Mouse (Mus musculus): Measurements from ENCODE around the gene Acoxl.

DNA sequence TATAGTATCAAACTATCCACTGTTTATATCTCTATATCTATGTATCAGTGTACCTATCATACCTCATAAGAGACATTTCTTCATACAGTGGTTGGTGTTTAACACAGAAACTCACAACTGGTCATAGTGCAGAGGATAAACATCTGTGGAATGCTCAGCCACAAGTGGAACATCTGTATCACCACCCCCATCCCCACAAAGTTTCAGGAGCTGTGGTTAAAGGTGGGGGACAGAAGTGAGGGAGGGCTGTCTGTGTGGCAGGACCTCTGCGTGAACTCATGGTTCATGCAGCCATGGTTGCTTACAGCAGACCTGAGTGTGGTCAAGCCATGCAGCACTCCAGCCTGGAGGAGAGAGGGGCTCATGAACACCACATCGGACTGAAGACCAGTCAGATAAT, 234.9 kb downstream of the Acoxl start:
- TF ChIP-seq CTCF (IDR thresholded peaks at IDR 0.05; ENCODE audit: borderline replicate concordance, control insufficient read depth, extremely low read depth, insufficient read depth, low read length, poor library complexity) (no peak), POLR2A (IDR thresholded peaks at IDR 0.05; ENCODE audit: control insufficient read depth, extremely low read depth, insufficient read depth, low read length, poor library complexity) (no peak)
